Mouse (Mus musculus) G1E (cell line): ENCODE data around the gene Srebf2.

Experiments used
- CTCF ChIP-seq: IDR thresholded peaks from 2 replicates; pipeline ENCODE4 v1.5.1; 2012; ENCODE audit warnings: low read depth, low read length, inconsistent platforms, mixed read lengths
- GATA1 ChIP-seq: IDR thresholded peaks from 2 replicates; pipeline ENCODE4 v1.6.1; 2012; ENCODE audit warnings: borderline replicate concordance, low read length, inconsistent platforms, mixed read lengths

DNA sequence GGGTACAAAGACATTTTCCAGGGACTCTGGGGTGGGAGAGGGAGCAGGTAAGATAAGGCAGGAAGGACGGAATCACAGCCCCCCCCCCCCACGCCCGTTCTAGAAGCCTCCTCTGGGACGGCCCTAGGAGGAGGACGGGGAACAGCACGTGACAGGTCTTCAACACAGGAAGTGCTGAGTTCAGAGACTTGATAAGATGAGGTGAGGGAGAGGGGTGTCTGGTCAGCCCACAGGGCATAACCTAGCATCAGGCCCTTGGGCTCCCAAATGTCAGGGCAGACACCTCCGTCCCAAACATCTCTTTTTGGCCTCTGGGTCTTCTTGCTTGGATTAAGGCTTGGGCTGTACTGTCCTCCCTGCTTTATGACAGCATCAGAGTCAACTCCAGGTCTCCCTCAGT is 76.3 kb downstream of the Srebf2 start:
- TF ChIP-seq CTCF (no peak), GATA1 (no peak)
